8 mouse cellular contexts compared by ENCODE assay signal in genomic region chr5:108660632-108661268, GRCm38 (mm10). TPM values are rescaled to one million over a fixed set of nuclear protein-coding genes. Genes with fewer than 3 reads are reported as not detected.
DNase-seq lines count a peak whose midpoint lies in the region; ATAC-seq and TF ChIP-seq lines count a peak whose summit lies in the region.

No protein-coding gene starts in this region.

- no peaks in the 10 kb centered on the region for H3K9me3 ChIP-seq in embryonic facial prominence, embryonic 12.5 days
- H3K9me3 ChIP-seq in limb, embryonic 12.5 days: no peaks in the 10 kb centered on the region
- H3K9me3 ChIP-seq in midbrain, embryonic 14.5 days (ENCODE audit: control insufficient read depth, low read length): no peaks in the 10 kb centered on the region

- H3K79me2 ChIP-seq in heart, adult 2 months (replicated peaks; ENCODE audit: control insufficient read depth, insufficient read depth, low read length): peaks cover 3% of the 10 kb centered on the region

- H3K27ac ChIP-seq in embryonic facial prominence, embryonic 12.5 days: no peak overlapping the region
- H3K27ac ChIP-seq in heart, adult 2 months: peak overlapping the region; percentile 84
- peak overlapping the region; percentile 23; the same call in 1 of the 2 replicates for H3K27ac ChIP-seq in limb, embryonic 12.5 days
- H3K27ac ChIP-seq in midbrain, embryonic 14.5 days (replicated peaks; ENCODE audit: low read depth, low read length): no peak overlapping the region; the same call in 1 of the 2 replicates

- peak overlapping the region; percentile 87 for H3K9ac ChIP-seq in embryonic facial prominence, embryonic 12.5 days
- H3K9ac ChIP-seq in heart, adult 2 months (ENCODE audit: low read depth, low read length): peak overlapping the region; percentile 91
- peak overlapping the region; percentile 88 for H3K9ac ChIP-seq in limb, embryonic 12.5 days (replicated peaks)
- H3K9ac ChIP-seq in midbrain, embryonic 14.5 days (replicated peaks; ENCODE audit: low read length): peak overlapping the region; percentile 97

- intact Hi-C loops in heart, adult 2 months (cut with DNase I): loop anchor here (2.0 to 10.0 kb wide), 4 partner anchors 30 to 1204 kb away; partner anchors contain the start of gene Dr1

- H3K4me2 ChIP-seq in embryonic facial prominence, embryonic 12.5 days (replicated peaks): peak overlapping the region; percentile 90
- H3K4me2 ChIP-seq in limb, embryonic 12.5 days: peak overlapping the region; percentile 90
- H3K4me2 ChIP-seq in midbrain, embryonic 14.5 days (ENCODE audit: low read length): peak overlapping the region; percentile 69

- no peaks in the 10 kb centered on the region for H3K27me3 ChIP-seq in embryonic facial prominence, embryonic 12.5 days
- no peaks in the 10 kb centered on the region for H3K27me3 ChIP-seq in heart, adult 2 months (ENCODE audit: control insufficient read depth, insufficient read depth, low read length)
- H3K27me3 ChIP-seq in limb, embryonic 12.5 days: peaks cover 5% of the 10 kb centered on the region; the same call in 1 of the 2 replicates
- no peaks in the 10 kb centered on the region for H3K27me3 ChIP-seq in midbrain, embryonic 14.5 days (ENCODE audit: control insufficient read depth, insufficient read depth, low read length)

- TF ChIP-seq CTCF in heart, adult 2 months (IDR thresholded peaks at IDR 0.05): no peak

- peak; percentile 73 for DNase-seq in 3T3-L1 (ENCODE audit: low read depth, low spot score)
- DNase-seq in adrenal gland, postnatal 36 days: peak; percentile 96 to 98
- peak; percentile 94 to 95 for DNase-seq in heart, adult 2 months
- DNase-seq in kidney, adult 8-10 months: peak; percentile 91 to 95
- peak; percentile 95 for DNase-seq in midbrain, embryonic 14.5 days
- peak; percentile 83 to 95 for DNase-seq in spleen, adult 18-20 months

- ATAC-seq in embryonic facial prominence, embryonic 12.5 days (ENCODE audit: insufficient number of reproducible peaks, insufficient read depth, low FRiP score, low TSS enrichment): peak; percentile 98
- peak; percentile 94 for ATAC-seq in limb, embryonic 12.5 days (ENCODE audit: insufficient number of reproducible peaks, insufficient read depth, low FRiP score, low TSS enrichment, low read depth)
- ATAC-seq in midbrain, embryonic 14.5 days (ENCODE audit: low FRiP score, low TSS enrichment): peak; percentile 98

- peak overlapping the region; percentile 89 for H3K4me3 ChIP-seq in embryonic facial prominence, embryonic 12.5 days
- H3K4me3 ChIP-seq in heart, adult 2 months: peak overlapping the region; percentile 95
- peak overlapping the region; percentile 83 for H3K4me3 ChIP-seq in limb, embryonic 12.5 days (replicated peaks)
- H3K4me3 ChIP-seq in midbrain, embryonic 14.5 days (replicated peaks; ENCODE audit: low read depth, low read length): peak overlapping the region; percentile 92

- WGBS in embryonic facial prominence, embryonic 12.5 days: 12% methylated on average over 36 of the region's 36 CpGs
- WGBS in heart, adult 2 months: 16% methylated on average over 36 of the region's 36 CpGs
- 13% methylated on average over 36 of the region's 36 CpGs for whole genome bisulfite sequencing in limb, embryonic 12.5 days
- 11% methylated on average over 36 of the region's 36 CpGs for WGBS in midbrain, embryonic 14.5 days

- no peak for TF ChIP-seq EP300 in heart, adult 2 months (IDR thresholded peaks at IDR 0.05; ENCODE audit: insufficient read depth, low read depth, low read length)

- TF ChIP-seq POLR2A in heart, adult 2 months (IDR thresholded peaks at IDR 0.05; ENCODE audit: insufficient read depth, low read depth, low read length): peak; percentile 78; the same call in 1 of the 2 replicates

- H3K4me1 ChIP-seq in embryonic facial prominence, embryonic 12.5 days: peaks cover 14% of the 10 kb centered on the region
- peaks cover 8% of the 10 kb centered on the region for H3K4me1 ChIP-seq in heart, adult 2 months (ENCODE audit: control insufficient read depth, insufficient read depth, low read length)
- H3K4me1 ChIP-seq in limb, embryonic 12.5 days (replicated peaks): peaks cover 19% of the 10 kb centered on the region
- H3K4me1 ChIP-seq in midbrain, embryonic 14.5 days (ENCODE audit: control insufficient read depth, insufficient read depth, low read length): peaks cover 20% of the 10 kb centered on the region

- peaks cover 17% of the 10 kb centered on the region; the same call in 1 of the 2 replicates for H3K36me3 ChIP-seq in embryonic facial prominence, embryonic 12.5 days
- H3K36me3 ChIP-seq in heart, adult 2 months (ENCODE audit: control insufficient read depth, insufficient read depth, low read length): no peaks in the 10 kb centered on the region
- peaks cover 21% of the 10 kb centered on the region for H3K36me3 ChIP-seq in limb, embryonic 12.5 days
- H3K36me3 ChIP-seq in midbrain, embryonic 14.5 days (ENCODE audit: control insufficient read depth, insufficient read depth, low read length): peaks cover 24% of the 10 kb centered on the region

RNA-seq across cellular contexts. Expression of gene Idua, which starts 0.6 kb away (rescaled TPM):
- 10 to 100 TPM; 14.0 to 16.0 TPM for total RNA-seq in adrenal gland, postnatal 36 days (2021)
- polyA plus RNA-seq in embryonic facial prominence, embryonic 12.5 days (2016; fragmentation: Nextera tagmentation; extraction: Ambion mirVana): 13.4 and 14.5 TPM in 2 replicates
- 10 to 100 TPM; 21.7 to 23.2 TPM for total RNA-seq in heart, adult 2 months (2021)
- polyA plus RNA-seq in heart, adult 2 months (2012; rRNA removed): 30.4 and 33.3 TPM in 2 replicates
- polyA plus RNA-seq in limb, embryonic 12.5 days (2016; fragmentation: Nextera tagmentation; extraction: Ambion mirVana): 13.1 and 13.6 TPM in 2 replicates
- polyA plus RNA-seq in midbrain, embryonic 14.5 days (2014; fragmentation: Nextera tagmentation; extraction: Ambion mirVana): 11.9 and 12.7 TPM in 2 replicates

RNA-seq across cellular contexts. Expression of gene Dgkq, which starts 8.7 kb away (rescaled TPM):
- total RNA-seq in adrenal gland, postnatal 36 days (2021): 10 to 100 TPM; 17.4 to 18.7 TPM
- polyA plus RNA-seq in embryonic facial prominence, embryonic 12.5 days (2016; fragmentation: Nextera tagmentation; extraction: Ambion mirVana): 16.6 and 18.8 TPM in 2 replicates
- total RNA-seq in heart, adult 2 months (2021): 1 to 10 TPM; 5.0 to 6.6 TPM
- 9.2 and 15.6 TPM in 2 replicates for polyA plus RNA-seq in heart, adult 2 months (2012; rRNA removed)
- 17.6 and 17.7 TPM in 2 replicates for polyA plus RNA-seq in limb, embryonic 12.5 days (2016; fragmentation: Nextera tagmentation; extraction: Ambion mirVana)
- 24.4 and 32.5 TPM in 2 replicates for polyA plus RNA-seq in midbrain, embryonic 14.5 days (2014; fragmentation: Nextera tagmentation; extraction: Ambion mirVana)

RNA-seq across cellular contexts. Expression of gene Slc26a1, which starts 14.6 kb away (rescaled TPM):
- total RNA-seq in adrenal gland, postnatal 36 days (2021): under 1 TPM in 1 of 2 experiments, not detected in 1; 0.30 TPM
- 1.3 and 1.8 TPM in 2 replicates for polyA plus RNA-seq in embryonic facial prominence, embryonic 12.5 days (2016; fragmentation: Nextera tagmentation; extraction: Ambion mirVana)
- total RNA-seq in heart, adult 2 months (2021): not detected
- polyA plus RNA-seq in heart, adult 2 months (2012; rRNA removed): 0.06 and 0.12 TPM in 2 replicates
- 1.1 and 1.7 TPM in 2 replicates for polyA plus RNA-seq in limb, embryonic 12.5 days (2016; fragmentation: Nextera tagmentation; extraction: Ambion mirVana)
- polyA plus RNA-seq in midbrain, embryonic 14.5 days (2014; fragmentation: Nextera tagmentation; extraction: Ambion mirVana): 2.9 and 3.6 TPM in 2 replicates

RNA-seq across cellular contexts. Expression of gene Tmem175, which starts 31.2 kb away (rescaled TPM):
- total RNA-seq in adrenal gland, postnatal 36 days (2021): 10 to 100 TPM; 21.2 to 31.3 TPM
- 22.3 and 22.6 TPM in 2 replicates for polyA plus RNA-seq in embryonic facial prominence, embryonic 12.5 days (2016; fragmentation: Nextera tagmentation; extraction: Ambion mirVana)
- 1 to 10 TPM; 8.3 to 9.6 TPM for total RNA-seq in heart, adult 2 months (2021)
- polyA plus RNA-seq in heart, adult 2 months (2012; rRNA removed): 26.1 and 36.0 TPM in 2 replicates
- polyA plus RNA-seq in limb, embryonic 12.5 days (2016; fragmentation: Nextera tagmentation; extraction: Ambion mirVana): 17.8 and 21.8 TPM in 2 replicates
- 25.7 and 29.9 TPM in 2 replicates for polyA plus RNA-seq in midbrain, embryonic 14.5 days (2014; fragmentation: Nextera tagmentation; extraction: Ambion mirVana)

RNA-seq across cellular contexts. Expression of gene Gak, which starts 31.2 kb away (rescaled TPM):
- 10 to 100 TPM; 81.2 to 82.4 TPM for total RNA-seq in adrenal gland, postnatal 36 days (2021)
- 53.5 and 55.2 TPM in 2 replicates for polyA plus RNA-seq in embryonic facial prominence, embryonic 12.5 days (2016; fragmentation: Nextera tagmentation; extraction: Ambion mirVana)
- 10 to 100 TPM; 19.6 to 20.4 TPM for total RNA-seq in heart, adult 2 months (2021)
- 23.3 and 28.3 TPM in 2 replicates for polyA plus RNA-seq in heart, adult 2 months (2012; rRNA removed)
- polyA plus RNA-seq in limb, embryonic 12.5 days (2016; fragmentation: Nextera tagmentation; extraction: Ambion mirVana): 48.1 and 57.8 TPM in 2 replicates
- 42.4 and 50.9 TPM in 2 replicates for polyA plus RNA-seq in midbrain, embryonic 14.5 days (2014; fragmentation: Nextera tagmentation; extraction: Ambion mirVana)

Comparison
In these comparisons a context has a peak if more than half of its experiments do, and no peak if none do; other contexts are left out.
1. H3K27ac ChIP-seq: peak in heart, adult 2 months (single experiment) and limb, embryonic 12.5 days (single experiment); none in embryonic facial prominence, embryonic 12.5 days (single experiment) and midbrain, embryonic 14.5 days (single experiment).
2. Peak in every context shown above with its lines, with median percentiles within 50 percentile points of each other: DNase-seq, ATAC-seq, H3K4me2 ChIP-seq, H3K4me3 ChIP-seq and H3K9ac ChIP-seq.